Mouse (Mus musculus): ENCODE data around the gene Camta1. TPM values are rescaled to one million over a fixed set of nuclear protein-coding genes. Genes with fewer than 3 reads are reported as not detected.
A peak's percentile ranks its signal among the peaks of the same experiment; 100 is the strongest.

Camta1 gene
- polyA plus RNA-seq, 1 experiment from 2014 or later, result 171 TPM

DNA sequence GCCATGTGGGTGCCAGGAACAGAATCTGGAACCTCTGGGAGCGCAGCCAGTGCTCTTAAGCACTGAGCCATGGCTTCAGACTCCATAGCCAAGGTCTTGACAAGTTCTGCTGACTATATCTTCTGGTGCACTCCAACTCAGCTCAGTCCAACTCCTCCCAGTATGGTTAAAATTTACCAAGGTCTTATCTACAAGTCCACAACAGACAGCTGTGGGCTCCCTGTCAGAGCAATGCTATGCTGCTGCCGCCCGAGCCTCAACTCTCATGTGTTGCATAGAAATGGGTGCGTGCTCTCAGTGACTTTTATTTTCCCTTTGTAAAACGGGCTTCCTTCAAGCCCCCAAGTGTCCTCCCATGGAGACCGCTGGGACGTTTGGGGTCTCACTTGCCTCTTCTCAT, 446.7 kb downstream of the Camta1 start:
- no peak overlapping the region for H3K27ac ChIP-seq
- no peak for DNase-seq (ENCODE audit: low spot score)
- no peak overlapping the region for H3K4me2 ChIP-seq (replicated peaks)

DNA sequence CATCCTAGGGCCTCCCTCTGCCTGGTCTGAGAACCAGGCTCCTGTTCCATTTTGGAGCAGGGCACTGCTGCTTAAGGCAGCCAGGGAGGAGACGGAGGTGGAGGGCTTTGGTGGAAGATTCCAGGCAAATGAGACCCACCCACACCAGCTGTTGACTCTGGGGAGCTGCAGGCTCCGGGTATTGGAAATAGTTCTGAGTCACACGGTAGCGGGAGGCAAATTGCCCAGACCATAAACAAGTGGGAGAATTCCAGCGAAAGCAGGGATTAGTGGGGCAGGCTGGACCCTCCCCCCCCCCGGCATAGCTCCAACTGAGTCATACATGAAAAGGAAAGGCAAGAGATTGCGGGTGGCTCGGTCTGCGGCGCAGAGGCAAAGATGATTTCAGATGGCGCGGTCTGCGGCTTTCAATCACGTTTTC, 450.0 kb downstream of the Camta1 start:
- no peaks in the 10 kb centered on the region for H3K36me3 ChIP-seq (replicated peaks; ENCODE audit: control insufficient read depth, insufficient read depth)
- no peak for ATAC-seq (ENCODE audit: low FRiP score)
- H3K4me1 ChIP-seq (replicated peaks; ENCODE audit: control insufficient read depth, insufficient read depth, low read length), result peaks cover 24% of the 10 kb centered on the region
- 30% methylated on average over 14 of the region's 14 CpGs for WGBS
- no peaks in the 10 kb centered on the region for H3K27me3 ChIP-seq (ENCODE audit: control insufficient read depth, insufficient read depth, low read length)
- no peaks in the 10 kb centered on the region for H3K9me3 ChIP-seq (ENCODE audit: control insufficient read depth, low read length)
- no peak overlapping the region for H3K4me3 ChIP-seq (replicated peaks; ENCODE audit: low read length)
- DNase-seq (ENCODE audit: low spot score), result no peak
- H3K9ac ChIP-seq, result 0 out of 2 replicates have a peak overlapping the region, but pooled peaks have one; percentile 6
- H3K27ac ChIP-seq, result 0 out of 2 replicates have a peak overlapping the region, but pooled peaks have one; percentile 26
- H3K4me2 ChIP-seq (replicated peaks), result no peak overlapping the region; the same call in 1 of the 2 replicates

More for the DNA sequence above, 446.7 kb downstream of the Camta1 start:
- Histone ChIP-seq H3K9me3 (ENCODE audit: control insufficient read depth, low read length) (no peaks in the 10 kb centered on the region), H3K27me3 (ENCODE audit: control insufficient read depth, insufficient read depth, low read length) (no peaks in the 10 kb centered on the region), H3K36me3 (replicated peaks; ENCODE audit: control insufficient read depth, insufficient read depth) (no peaks in the 10 kb centered on the region), H3K4me1 (replicated peaks; ENCODE audit: control insufficient read depth, insufficient read depth, low read length) (peaks cover 19% of the 10 kb centered on the region), H3K9ac (no peak overlapping the region), H3K4me3 (replicated peaks; ENCODE audit: low read length) (no peak overlapping the region)
- ATAC-seq (ENCODE audit: low FRiP score), result no peak
- 94% methylated on average over 7 of the region's 7 CpGs for WGBS

DNA sequence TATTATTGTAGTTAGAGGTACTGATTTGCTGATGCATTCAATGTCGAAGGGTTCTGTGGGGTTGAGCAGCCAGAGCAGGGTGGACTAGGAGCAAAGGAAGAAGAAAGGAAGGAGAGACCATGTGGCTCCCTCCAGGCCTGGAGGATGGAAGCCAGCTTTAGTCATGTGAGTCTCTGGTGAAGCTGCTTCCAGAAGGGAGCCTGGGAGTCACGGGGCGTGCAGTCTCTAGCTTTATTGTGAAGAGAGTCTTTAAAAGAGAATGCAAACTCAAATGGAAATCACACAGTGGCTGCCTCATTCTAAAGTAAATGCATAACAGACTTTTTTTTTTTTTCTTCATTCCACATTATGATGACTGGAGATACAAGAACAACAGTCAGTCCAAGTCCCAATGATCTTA, 450.7 kb downstream of the Camta1 start:
- H3K9ac ChIP-seq, result no peak overlapping the region
- no peaks in the 10 kb centered on the region for H3K9me3 ChIP-seq (ENCODE audit: control insufficient read depth, low read length)
- no peaks in the 10 kb centered on the region for H3K36me3 ChIP-seq (replicated peaks; ENCODE audit: control insufficient read depth, insufficient read depth)
- no peak for ATAC-seq (ENCODE audit: low FRiP score)
- no peak for DNase-seq (ENCODE audit: low spot score)
- WGBS, result 47% methylated on average over 3 of the region's 3 CpGs
- H3K27me3 ChIP-seq (ENCODE audit: control insufficient read depth, insufficient read depth, low read length), result no peaks in the 10 kb centered on the region
- H3K4me1 ChIP-seq (replicated peaks; ENCODE audit: control insufficient read depth, insufficient read depth, low read length), result peaks cover 24% of the 10 kb centered on the region
- H3K4me2 ChIP-seq (replicated peaks), result no peak overlapping the region
- no peak overlapping the region for H3K4me3 ChIP-seq (replicated peaks; ENCODE audit: low read length)
- H3K27ac ChIP-seq, result 0 out of 2 replicates have a peak overlapping the region, but pooled peaks have one; percentile 26

DNA sequence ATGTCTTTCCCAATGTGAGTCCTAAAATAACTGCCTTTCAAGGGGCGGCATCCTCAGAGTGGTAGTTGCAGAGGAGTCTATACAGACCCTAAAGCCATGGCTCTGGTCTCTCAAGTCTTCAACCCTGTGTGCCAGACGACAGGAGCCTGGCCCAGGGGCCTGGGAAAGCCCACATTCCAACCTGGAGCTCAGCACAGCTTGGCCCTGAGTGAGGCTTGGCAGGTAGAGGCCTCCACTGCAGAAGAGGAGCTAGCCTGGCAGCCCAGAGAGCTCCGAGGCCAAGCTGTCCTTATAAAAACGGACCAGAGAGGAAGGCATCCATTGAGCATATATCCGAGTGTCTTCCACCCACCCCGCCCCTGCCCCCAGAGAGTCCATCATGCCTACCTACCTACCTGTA, 452.4 kb downstream of the Camta1 start:
- Histone ChIP-seq H3K4me3 (replicated peaks; ENCODE audit: low read length) (no peak overlapping the region), H3K4me1 (replicated peaks; ENCODE audit: control insufficient read depth, insufficient read depth, low read length) (peaks cover 24% of the 10 kb centered on the region), H3K27ac (no peak overlapping the region)

DNA sequence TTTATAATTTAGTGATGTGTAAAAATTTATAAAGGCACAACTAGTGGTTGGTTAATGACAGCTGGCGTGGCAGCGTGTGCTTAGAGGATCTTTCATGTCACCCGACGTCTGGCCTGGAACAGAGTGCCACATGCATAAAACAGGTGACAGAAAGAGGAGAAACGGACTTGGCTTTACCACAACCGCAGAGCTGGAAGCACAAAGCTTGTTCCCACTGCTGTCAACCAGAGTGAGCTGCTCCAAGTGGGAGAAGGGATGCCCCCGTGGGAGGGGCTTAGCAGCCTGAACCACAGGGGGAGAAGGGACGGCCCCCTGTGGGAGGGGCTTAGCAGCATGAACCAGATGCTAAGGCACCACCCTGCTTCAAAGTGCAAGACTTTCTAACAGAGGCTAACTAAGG, 452.9 kb downstream of the Camta1 start:
- no peaks in the 10 kb centered on the region for H3K27me3 ChIP-seq (ENCODE audit: control insufficient read depth, insufficient read depth, low read length)
- no peak for DNase-seq (ENCODE audit: low spot score)

More for the DNA sequence above, 452.4 kb downstream of the Camta1 start:
- H3K9me3 ChIP-seq (ENCODE audit: control insufficient read depth, low read length), result no peaks in the 10 kb centered on the region
- no peaks in the 10 kb centered on the region for H3K27me3 ChIP-seq (ENCODE audit: control insufficient read depth, insufficient read depth, low read length)
- no peak overlapping the region for H3K9ac ChIP-seq
- ATAC-seq (ENCODE audit: low FRiP score) (no peak), DNase-seq (ENCODE audit: low spot score) (no peak)
- H3K36me3 ChIP-seq (replicated peaks; ENCODE audit: control insufficient read depth, insufficient read depth), result no peaks in the 10 kb centered on the region
- H3K4me2 ChIP-seq (replicated peaks), result no peak overlapping the region
- WGBS, result 81% methylated on average over 6 of the region's 6 CpGs

DNA sequence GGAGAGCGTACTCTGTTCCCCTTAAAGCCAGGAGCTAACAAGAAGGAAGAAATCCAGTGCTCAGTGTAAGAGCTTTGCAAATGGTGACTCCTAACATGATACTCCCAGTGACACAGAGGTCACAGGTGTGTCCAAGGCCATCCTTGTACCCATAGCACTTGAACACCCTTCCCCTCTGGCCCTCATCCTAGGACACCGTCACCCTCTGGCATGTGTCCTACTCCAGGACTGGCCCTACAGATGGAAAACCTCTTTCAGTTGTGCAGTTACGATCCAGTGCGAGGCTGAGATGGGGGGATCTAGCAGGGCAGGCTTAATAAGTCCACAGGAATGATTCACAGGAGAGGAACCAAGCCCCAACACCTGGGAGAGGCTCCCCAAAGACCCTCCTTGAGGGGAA, 453.4 kb downstream of the Camta1 start:
- peaks cover 24% of the 10 kb centered on the region for H3K4me1 ChIP-seq (replicated peaks; ENCODE audit: control insufficient read depth, insufficient read depth, low read length)
- ATAC-seq (ENCODE audit: low FRiP score), result no peak
- no peak for DNase-seq (ENCODE audit: low spot score)

More for the DNA sequence above, 452.9 kb downstream of the Camta1 start:
- Histone ChIP-seq H3K9ac (no peak overlapping the region), H3K27ac (no peak overlapping the region), H3K4me2 (replicated peaks) (no peak overlapping the region), H3K9me3 (ENCODE audit: control insufficient read depth, low read length) (no peaks in the 10 kb centered on the region), H3K36me3 (replicated peaks; ENCODE audit: control insufficient read depth, insufficient read depth) (no peaks in the 10 kb centered on the region), H3K4me1 (replicated peaks; ENCODE audit: control insufficient read depth, insufficient read depth, low read length) (peaks cover 24% of the 10 kb centered on the region), H3K4me3 (replicated peaks; ENCODE audit: low read length) (no peak overlapping the region)
- ATAC-seq (ENCODE audit: low FRiP score), result no peak
- WGBS, result 51% methylated on average over 8 of the region's 8 CpGs

DNA sequence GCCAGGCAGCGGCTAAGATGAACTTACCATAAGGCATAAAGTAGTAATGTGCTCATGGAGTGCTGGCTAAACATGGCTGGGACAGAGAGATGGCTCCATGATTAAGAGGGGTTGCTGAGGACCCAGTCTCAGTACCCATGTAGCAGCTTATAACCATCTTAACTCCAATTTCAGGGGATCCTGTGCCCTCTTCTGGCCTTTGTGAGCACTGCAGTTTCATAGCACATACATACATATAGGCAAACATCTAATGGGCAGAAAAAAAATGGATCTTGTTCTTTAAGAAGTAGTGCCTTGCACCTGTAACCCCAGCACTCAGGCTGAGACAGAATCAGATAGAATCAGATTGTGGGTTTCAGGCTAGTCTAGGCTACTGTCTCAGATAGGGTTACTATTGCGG, 454.5 kb downstream of the Camta1 start:
- 97% methylated on average over 2 of the region's 2 CpGs for WGBS
- no peak for ATAC-seq (ENCODE audit: low FRiP score)
- Histone ChIP-seq H3K9me3 (ENCODE audit: control insufficient read depth, low read length) (no peaks in the 10 kb centered on the region), H3K27ac (no peak overlapping the region), H3K36me3 (replicated peaks; ENCODE audit: control insufficient read depth, insufficient read depth) (no peaks in the 10 kb centered on the region), H3K4me3 (replicated peaks; ENCODE audit: low read length) (no peak overlapping the region), H3K27me3 (ENCODE audit: control insufficient read depth, insufficient read depth, low read length) (no peaks in the 10 kb centered on the region), H3K4me2 (replicated peaks) (no peak overlapping the region), H3K9ac (no peak overlapping the region), H3K4me1 (replicated peaks; ENCODE audit: control insufficient read depth, insufficient read depth, low read length) (peaks cover 16% of the 10 kb centered on the region)
- DNase-seq (ENCODE audit: low spot score), result no peak

More for the DNA sequence above, 453.4 kb downstream of the Camta1 start:
- Histone ChIP-seq H3K36me3 (replicated peaks; ENCODE audit: control insufficient read depth, insufficient read depth) (no peaks in the 10 kb centered on the region), H3K27me3 (ENCODE audit: control insufficient read depth, insufficient read depth, low read length) (no peaks in the 10 kb centered on the region), H3K27ac (no peak overlapping the region), H3K4me2 (replicated peaks) (no peak overlapping the region), H3K9me3 (ENCODE audit: control insufficient read depth, low read length) (no peaks in the 10 kb centered on the region), H3K4me3 (replicated peaks; ENCODE audit: low read length) (no peak overlapping the region), H3K9ac (no peak overlapping the region)
- 94% methylated on average over 4 of the region's 4 CpGs for WGBS

DNA sequence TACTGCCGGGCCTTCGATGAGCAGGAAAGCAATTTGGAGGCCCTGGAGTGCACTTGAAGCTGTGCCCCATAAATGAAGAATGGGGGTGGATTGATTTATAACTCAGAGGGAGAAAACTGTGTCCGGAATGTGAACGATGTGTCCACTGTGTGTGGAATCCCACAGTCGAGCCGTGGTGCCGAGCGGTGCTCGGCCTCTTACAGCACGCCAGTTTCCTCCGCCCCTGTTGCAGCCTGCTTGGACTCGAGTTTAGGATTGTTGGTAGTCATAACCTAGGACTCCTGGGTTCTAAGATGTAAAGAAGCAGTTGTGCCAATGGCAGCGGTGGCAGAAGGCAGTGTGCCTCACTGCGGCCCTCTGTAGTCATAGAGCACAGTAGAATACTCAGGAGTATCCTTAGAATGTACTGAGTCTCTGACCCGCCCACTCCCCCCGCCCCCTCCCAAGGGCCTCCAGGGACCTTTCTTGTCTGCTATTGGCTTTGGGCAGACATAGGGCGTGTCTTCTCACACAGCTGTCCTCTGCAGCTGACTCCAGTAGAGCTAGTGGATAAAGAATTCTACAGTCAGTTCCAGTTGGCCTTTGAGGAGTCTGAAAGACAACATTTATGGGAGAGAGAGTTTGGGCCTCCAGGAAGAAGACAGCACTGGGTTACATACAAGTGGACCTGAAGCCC, 457.0 kb downstream of the Camta1 start:
- Histone ChIP-seq H3K4me3 (replicated peaks; ENCODE audit: low read length) (no peak overlapping the region), H3K9ac (no peak overlapping the region), H3K27me3 (ENCODE audit: control insufficient read depth, insufficient read depth, low read length) (no peaks in the 10 kb centered on the region), H3K36me3 (replicated peaks; ENCODE audit: control insufficient read depth, insufficient read depth) (no peaks in the 10 kb centered on the region), H3K4me2 (replicated peaks) (no peak overlapping the region), H3K27ac (no peak overlapping the region), H3K4me1 (replicated peaks; ENCODE audit: control insufficient read depth, insufficient read depth, low read length) (peaks cover 5% of the 10 kb centered on the region), H3K9me3 (ENCODE audit: control insufficient read depth, low read length) (0 out of 2 replicates have a peak, but pooled peaks cover under 1% of the 10 kb centered on the region)
- no peak for DNase-seq (ENCODE audit: low spot score)
- WGBS, result 64% methylated on average over 17 of the region's 17 CpGs
- no peak for ATAC-seq (ENCODE audit: low FRiP score)

DNA sequence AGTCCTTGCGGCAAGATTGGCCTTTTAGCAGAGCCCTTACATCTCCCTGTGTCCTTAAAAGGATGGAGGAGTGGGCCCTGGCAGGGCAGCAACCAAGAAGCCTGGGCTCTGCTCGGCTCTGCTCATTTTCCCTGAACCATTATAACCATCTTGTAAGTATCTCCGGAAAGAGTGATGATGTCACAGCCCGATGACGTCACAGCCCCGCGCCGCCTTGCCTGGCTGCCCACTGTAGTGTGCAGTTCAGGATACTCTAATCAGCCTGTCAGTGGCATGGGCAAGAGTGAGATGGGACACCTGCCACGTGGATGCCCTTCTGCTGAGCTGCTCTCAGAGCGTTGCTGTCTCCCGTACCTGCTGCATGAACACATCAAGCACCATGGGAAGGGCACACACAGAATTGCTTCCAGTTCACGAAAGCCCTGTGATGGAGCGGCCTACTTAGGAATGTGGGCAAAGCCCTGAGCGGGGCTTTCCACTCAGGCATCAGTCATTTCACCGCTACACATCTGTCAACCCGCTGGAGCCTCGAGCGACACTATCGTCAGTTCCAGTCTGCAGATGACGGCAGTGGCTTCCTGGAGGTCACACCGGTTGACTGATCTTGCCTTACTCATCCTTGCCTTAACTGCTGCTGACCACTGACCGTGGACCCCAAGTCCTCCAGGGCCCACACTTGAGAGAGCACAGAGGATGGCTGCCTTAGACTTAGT, 459.8 kb downstream of the Camta1 start:
- Histone ChIP-seq H3K36me3 (replicated peaks; ENCODE audit: control insufficient read depth, insufficient read depth) (no peaks in the 10 kb centered on the region), H3K4me1 (replicated peaks; ENCODE audit: control insufficient read depth, insufficient read depth, low read length) (no peaks in the 10 kb centered on the region; the same call in 1 of the 2 replicates), H3K4me3 (replicated peaks; ENCODE audit: low read length) (no peak overlapping the region), H3K9ac (no peak overlapping the region), H3K27ac (0 out of 2 replicates have a peak overlapping the region, but pooled peaks have one; percentile 32), H3K27me3 (ENCODE audit: control insufficient read depth, insufficient read depth, low read length) (no peaks in the 10 kb centered on the region), H3K9me3 (ENCODE audit: control insufficient read depth, low read length) (0 out of 2 replicates have a peak, but pooled peaks cover 5% of the 10 kb centered on the region), H3K4me2 (replicated peaks) (no peak overlapping the region)
- ATAC-seq (ENCODE audit: low FRiP score) (0 out of 2 replicates have a peak, but pooled peaks have one; percentile 34), DNase-seq (ENCODE audit: low spot score) (no peak)
- WGBS, result 83% methylated on average over 22 of the region's 22 CpGs
